Mouse (Mus musculus) cerebellum, adult 11 months (tissue): ENCODE measurements around the gene Galntl6.

Experiments used
- DNase-seq: peaks from one replicate; pipeline ENCODE4 v3.0.0; 2022

The Galntl6 gene

DNA sequence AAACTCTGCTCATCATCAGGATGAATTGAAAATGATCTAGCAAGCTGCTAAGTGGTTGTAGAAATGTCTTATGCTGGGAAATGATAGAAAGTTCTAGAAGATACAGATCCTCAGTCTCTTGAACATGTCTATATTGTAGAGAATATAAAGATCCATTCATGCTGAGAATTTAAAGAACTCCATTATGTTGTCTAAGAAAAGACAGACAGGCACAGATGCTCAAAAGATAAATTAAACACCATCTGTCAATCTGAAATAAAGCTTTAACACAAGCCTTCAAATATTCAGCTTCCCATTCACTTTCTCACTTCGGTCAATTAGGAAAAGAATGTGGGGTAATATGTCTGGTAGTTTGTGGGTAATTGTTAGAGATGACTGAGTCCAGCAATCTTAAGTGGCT lies 658.8 kb downstream of the Galntl6 start:
- DNase-seq, result no peak

DNA sequence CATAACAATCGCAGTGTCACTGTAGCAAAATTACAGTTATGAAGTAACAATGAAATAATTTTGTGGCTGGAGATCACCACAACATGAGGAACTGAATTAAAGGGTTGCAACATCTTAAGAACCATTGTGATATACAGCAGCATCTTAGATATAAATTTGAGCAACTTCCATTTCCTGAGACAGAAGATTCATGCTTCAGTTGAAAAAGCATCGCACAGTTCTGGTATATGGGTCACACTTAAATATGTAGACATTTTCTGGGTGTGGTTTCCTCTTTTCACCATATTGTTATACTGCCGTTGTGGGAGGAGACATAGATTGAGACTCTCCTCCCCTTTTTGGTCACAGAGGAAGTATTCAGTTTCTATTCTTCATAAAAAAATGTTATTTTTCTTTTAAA lies 667.6 kb downstream of the Galntl6 start:
- no peak for DNase-seq

DNA sequence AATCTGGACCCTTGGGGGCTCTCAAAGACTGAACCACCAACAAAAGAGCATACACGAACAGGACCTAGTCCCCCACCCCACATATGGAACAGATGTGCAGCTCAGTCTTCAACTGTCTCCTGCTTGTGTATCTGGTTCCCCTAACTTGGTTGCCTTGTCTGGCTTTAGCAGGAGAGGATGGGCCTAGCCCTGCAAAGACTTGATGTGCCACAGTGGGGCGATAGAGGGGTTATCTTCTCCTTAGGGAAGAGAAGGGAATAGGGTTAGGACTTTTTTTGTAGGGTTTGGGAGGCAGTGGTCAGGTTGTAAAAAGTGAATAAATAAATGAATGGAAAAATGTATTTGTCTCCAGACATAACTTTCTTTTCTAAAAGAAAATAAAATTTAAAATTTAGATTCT lies 678.2 kb downstream of the Galntl6 start:
- no peak for DNase-seq

DNA sequence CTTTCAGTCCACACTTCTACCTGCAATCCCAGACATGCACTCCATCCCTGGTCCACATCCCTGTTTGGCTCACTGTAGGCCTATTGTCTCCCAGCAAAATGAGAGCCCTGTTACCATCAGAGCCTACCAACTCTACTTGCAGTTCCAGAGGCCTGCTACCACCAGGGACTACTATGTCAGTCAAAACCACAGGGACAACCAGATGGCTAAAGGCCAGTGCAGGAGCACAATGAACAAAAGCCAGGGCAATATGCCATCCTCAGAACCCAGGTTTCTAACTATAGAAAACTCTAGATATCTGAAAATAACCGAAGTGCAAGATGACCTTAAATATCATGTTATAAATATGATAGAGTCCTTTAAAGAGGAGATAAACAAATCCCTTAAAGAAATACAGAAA lies 683.7 kb downstream of the Galntl6 start:
- no peak for DNase-seq

- no peak for DNase-seq
These were observed 694.6 kb downstream of the Galntl6 start for GRCm38 (mm10) chr8:58217885-58218284.

GRCm38 (mm10) chr8:58189694-58190093 lies 722.7 kb downstream of the Galntl6 start:
- no peak for DNase-seq

DNA sequence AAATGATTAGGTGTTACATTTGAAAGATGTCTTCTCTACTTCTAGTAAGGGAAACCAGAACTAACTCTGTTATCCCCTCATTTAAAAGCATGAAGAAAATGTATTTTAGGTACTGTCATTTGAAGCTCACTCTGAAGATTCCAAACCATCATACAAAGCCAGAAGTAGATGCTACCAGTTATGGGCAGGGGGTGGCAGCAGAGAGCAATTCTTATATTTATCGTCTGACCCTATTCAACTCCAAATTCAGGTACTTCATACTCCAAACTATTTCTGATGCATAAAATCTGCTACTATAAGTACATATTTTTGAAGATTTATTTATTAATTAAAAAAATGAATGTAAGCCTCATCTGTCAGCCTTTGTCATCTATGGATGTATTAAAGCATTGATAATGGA lies 765.5 kb downstream of the Galntl6 start:
- peak; percentile 31 for DNase-seq

DNA sequence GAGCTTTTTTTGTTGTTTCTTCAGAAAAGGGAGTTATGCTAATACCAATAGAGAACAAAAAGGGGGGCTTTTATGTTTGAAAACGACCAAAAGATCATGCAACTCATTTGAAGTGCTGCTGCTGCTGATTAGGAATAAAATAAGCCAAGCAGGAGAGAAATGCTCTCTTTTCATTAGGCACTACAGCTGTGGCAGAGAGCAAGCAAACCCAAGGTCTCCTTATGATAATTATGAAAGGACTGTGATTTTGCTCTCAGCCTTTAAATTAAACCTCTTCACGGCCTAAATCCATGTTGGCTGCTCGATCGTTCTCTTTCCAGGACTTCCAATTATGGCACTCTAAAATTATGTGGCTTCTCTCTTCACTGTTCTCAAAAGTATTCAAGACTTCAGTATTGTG lies 825.7 kb downstream of the Galntl6 start:
- no peak for DNase-seq

DNA sequence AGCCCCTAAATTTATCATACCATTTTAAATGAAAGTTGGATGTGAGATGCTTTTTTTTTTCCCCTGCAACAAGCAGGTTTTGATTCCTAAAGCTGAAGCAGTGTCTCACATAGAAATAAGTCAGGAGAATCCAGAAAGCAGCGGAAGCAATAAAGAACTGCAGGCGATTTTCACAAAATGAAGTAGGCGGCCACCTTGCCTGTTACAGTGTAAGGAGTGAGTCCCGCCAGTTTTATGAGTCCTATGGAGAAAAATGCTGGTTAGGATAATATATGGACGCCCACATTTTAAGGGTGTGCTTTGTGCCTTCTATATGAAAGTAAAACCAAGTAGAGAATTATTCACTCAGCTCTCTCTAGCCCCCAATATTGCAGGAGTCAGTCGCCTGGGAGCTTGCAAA lies 827.5 kb downstream of the Galntl6 start:
- no peak for DNase-seq

- no peak for DNase-seq
These were observed 830.7 kb downstream of the Galntl6 start for GRCm38 (mm10) chr8:58081715-58082114.

DNA sequence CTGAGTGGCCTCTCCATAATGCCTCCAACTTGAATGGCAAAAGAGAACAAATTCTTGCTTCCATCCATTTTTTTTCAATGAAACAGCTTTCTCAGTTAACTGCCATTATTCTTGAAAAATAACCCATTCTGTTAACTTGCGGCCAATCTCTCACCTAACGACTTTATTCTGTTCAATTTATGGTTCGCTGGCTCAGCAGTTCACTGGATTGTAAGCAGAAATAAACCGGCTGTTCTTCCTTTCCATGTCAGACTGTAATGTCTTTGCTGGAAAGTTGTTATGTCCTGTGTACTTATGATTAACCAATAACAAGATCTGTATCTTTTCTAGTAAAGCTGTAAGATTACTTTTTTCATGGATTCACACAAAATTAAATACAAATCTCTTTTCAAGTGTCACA lies 837.8 kb downstream of the Galntl6 start:
- no peak for DNase-seq

- no peak for DNase-seq
These were observed 838.7 kb downstream of the Galntl6 start for GRCm38 (mm10) chr8:58073733-58074132.

GRCm38 (mm10) chr8:58032271-58032670 lies 880.2 kb downstream of the Galntl6 start:
- DNase-seq, result no peak

GRCm38 (mm10) chr8:58025558-58025957 lies 886.9 kb downstream of the Galntl6 start:
- DNase-seq, result peak; percentile 6

- no peak for DNase-seq
These were observed 887.3 kb downstream of the Galntl6 start for GRCm38 (mm10) chr8:58025094-58025493.

- DNase-seq, result no peak
These were observed 888.8 kb downstream of the Galntl6 start for GRCm38 (mm10) chr8:58023426-58024176.

DNA sequence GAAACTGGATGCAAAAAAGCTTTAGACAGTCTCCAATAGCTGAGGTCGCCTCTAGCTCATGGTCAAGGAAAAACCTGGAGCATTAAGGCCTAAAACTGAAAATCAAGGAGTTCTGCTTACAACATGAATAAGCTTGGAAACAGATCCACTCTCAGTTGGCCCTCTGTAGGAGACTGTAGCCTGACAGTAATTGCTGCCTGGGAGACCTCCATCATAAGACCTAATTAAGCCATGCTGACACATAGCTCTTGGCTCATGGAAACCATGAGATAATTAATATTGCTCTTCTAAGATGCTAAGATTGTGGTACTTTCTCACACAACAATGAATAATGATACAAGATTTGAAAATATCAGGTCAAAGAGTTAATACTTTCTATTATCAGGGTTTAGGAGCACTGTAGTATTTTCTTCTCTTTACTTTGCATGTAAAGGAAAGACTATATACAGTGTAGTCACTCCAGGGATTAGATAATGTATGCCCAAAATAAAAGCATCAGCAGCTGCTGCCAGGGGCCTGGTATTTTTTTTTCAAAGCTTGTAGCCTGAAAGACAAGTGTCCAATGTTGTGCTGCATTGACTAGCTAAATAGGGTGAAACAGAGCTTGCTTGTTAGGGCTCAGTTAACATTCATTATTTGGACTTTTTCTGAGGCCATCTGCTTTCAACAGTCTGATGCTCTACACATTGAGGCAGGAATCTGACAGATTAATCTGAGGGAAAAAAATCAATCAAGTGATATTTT lies 922.8 kb downstream of the Galntl6 start:
- no peak for DNase-seq

DNA sequence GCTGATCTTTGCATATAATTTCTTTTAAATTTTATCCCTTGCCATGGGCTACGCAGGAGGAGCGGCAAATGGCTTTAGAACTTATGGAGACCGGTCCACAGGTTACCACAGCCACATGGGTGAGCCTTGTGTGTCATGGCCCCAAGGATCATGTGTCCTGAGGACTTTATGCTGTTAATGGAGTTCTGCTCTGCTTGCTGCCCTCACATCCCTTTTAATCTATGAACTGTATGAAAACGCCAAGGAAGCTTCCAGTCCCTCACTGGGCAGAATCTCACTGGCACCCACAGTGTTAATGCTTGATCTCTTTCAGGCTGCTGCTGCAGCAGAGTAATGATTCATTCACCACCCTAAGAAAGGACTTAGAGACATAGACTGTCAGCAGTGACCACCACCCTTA lies 935.1 kb downstream of the Galntl6 start:
- DNase-seq, result no peak

DNA sequence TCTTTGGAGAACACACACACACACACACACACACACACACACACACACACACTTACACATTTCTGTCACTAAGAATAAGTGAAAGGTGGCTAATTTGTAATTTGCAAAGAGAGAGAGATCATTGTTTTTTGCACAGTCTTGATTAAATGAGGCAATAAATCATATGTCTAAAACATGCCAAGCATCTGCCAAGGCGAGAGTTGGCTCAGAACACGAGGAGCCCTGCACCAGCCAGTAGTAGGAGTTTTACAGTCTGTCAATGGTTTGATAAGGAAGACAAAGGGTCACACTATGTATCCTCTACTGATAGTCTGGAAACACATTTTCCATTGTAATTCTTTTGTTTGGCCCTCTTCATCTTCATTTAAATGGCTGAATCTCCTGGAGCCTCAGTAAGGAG lies 938.3 kb downstream of the Galntl6 start:
- DNase-seq, result no peak

DNA sequence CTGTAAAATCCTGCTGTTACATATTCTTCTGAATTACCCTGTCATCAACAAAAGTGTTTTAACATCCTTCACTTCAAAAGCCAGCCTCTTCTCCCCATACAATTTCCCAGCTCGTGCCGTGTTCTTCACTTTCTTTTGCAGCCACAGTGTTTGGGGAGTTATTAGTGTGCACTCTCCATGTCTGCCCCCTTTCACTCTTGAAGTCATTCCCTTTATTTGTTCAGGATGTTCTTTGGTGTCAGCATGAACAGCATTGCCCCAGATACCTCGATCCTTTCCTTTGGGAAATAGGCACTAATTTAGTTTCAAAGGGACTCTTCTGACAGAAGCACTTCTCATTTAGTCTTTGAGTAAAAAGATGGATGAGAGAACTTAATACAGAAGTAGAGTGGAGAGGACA lies 939.6 kb downstream of the Galntl6 start:
- no peak for DNase-seq

DNA sequence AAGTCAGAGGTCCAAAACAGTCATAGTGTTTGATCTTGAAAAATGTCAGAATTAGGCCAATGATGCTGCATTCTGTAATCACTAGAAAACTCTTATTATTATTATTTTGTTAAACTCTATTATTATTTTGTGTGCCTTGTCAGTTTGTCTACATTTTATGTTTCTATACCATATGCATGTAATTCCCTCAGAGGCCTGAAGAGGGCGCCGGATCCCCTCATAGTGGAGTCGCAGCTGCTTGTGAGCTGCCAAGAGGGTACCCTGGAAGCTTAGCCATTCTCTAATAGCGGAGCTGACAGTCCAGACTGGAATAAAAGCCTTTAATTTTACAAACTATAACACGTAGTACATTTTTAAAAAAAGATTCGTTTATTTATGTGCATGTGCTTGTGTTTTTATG lies 945.8 kb downstream of the Galntl6 start:
- DNase-seq, result no peak

GRCm38 (mm10) chr8:57965508-57965907 lies 946.9 kb downstream of the Galntl6 start:
- DNase-seq, result no peak

DNA sequence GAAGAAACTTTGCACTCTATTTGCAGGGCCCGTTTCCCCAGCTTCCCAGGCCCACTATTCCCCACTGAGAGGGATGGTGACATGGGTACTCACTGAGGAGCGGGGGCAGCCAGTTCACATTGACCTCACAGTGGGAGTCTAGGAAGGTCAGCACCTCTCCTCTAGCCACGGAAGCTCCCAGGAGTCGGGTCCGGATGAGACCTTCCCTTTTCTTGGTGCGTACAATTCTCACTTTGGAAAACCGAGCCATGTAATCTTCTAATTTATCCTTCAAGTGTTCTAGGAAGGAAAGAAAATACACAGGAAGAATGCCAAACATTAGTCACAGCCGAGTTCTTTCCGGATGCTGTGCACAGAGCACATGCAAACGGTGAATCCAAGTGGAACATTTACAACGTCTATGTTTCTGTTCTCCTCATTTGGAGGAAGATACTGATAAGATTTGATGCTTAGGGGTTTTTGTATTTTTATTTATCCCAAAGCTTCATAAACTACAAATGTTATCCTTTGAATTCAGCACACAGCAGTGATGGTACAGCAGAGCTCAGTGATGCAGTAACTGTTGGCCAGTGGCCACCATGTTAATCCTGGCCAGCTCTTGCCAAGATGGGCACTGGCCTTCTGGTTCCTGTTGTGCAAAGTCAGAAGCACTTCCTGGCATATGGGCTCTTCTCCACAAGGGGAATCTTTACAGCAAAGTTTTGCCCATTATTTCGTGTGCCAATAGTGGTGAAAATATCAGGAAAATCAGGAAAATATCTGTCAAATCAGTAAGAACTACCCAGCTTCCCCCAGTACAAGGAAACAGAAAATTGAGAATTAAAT lies 949.9 kb downstream of the Galntl6 start:
- peak; percentile 89 for DNase-seq

GRCm38 (mm10) chr8:57959136-57959535 lies 953.3 kb downstream of the Galntl6 start:
- DNase-seq, result no peak
